Mouse (Mus musculus) urinary bladder, postnatal 10 days (tissue): ENCODE measurements around the gene Prl2c3.
"Not testable (repeated sequence)": the region's sequence is repeated elsewhere in the genome, so short reads cannot be mapped to it uniquely, and the experiment has no call there.

Source experiments
- DNase-seq: peaks from one replicate; pipeline ENCODE4 v3.0.0; 2022; ENCODE audit warnings: low spot score

The Prl2c3 gene

GRCm38 (mm10) chr13:12799979-12800378 is at the start of gene Prl2c3:
Gene Prl2c3, minus strand, starts transcription at chr13:12800079.
- not testable (repeated sequence) for DNase-seq

GRCm38 (mm10) chr13:12848254-12848653 is 48.4 kb upstream of the Prl2c3 start:
- DNase-seq, result not testable (repeated sequence)

GRCm38 (mm10) chr13:12844701-12845100 is 44.8 kb upstream of the Prl2c3 start:
- not testable (repeated sequence) for DNase-seq

GRCm38 (mm10) chr13:12837546-12837945 is 37.7 kb upstream of the Prl2c3 start:
- DNase-seq, result not testable (repeated sequence)

- no peak for DNase-seq
Measured at GRCm38 (mm10) chr13:12831769-12832168, 31.9 kb upstream of the Prl2c3 start.

- no peak for DNase-seq
Measured at GRCm38 (mm10) chr13:12829031-12829430, 29.2 kb upstream of the Prl2c3 start.

- not testable (repeated sequence) for DNase-seq
Measured at GRCm38 (mm10) chr13:12824500-12825176, 24.8 kb upstream of the Prl2c3 start.

GRCm38 (mm10) chr13:12813734-12814424 is 14.0 kb upstream of the Prl2c3 start:
- not testable (repeated sequence) for DNase-seq

GRCm38 (mm10) chr13:12809591-12809990 is 9.7 kb upstream of the Prl2c3 start:
- no peak for DNase-seq

- not testable (repeated sequence) for DNase-seq
Measured at GRCm38 (mm10) chr13:12808793-12809512, 9.1 kb upstream of the Prl2c3 start.

- DNase-seq, result not testable (repeated sequence)
Measured at GRCm38 (mm10) chr13:12806496-12806895, 6.6 kb upstream of the Prl2c3 start.

- DNase-seq, result not testable (repeated sequence)
Measured at GRCm38 (mm10) chr13:12769442-12770091, 30.3 kb downstream of the Prl2c3 start.
